Mouse (Mus musculus) limb, embryonic 12.5 days (tissue): ENCODE data around the gene Kmt5b. TPM values are rescaled to one million over a fixed set of nuclear protein-coding genes. Genes with fewer than 3 reads are reported as not detected.

ENCODE experiments used
- ATAC-seq: fragments of 200-750 bp; cut with Nextera tagmentation; 2 replicates; pipeline ENCODE4 v1.8.0; 2017; ENCODE audit warnings: low read depth, moderate TSS enrichment; ENCODE audit not compliant: insufficient number of reproducible peaks, insufficient read depth, low FRiP score, low TSS enrichment
- H3K27ac ChIP-seq: fragments of 300-500 bp; sonication (generic); 2 replicates; pipeline ENCODE4 v1.5.1; 2016; ENCODE audit warnings: mild to moderate bottlenecking, moderate library complexity
- H3K27me3 ChIP-seq: fragments of 300-500 bp; sonication (generic); 2 replicates; pipeline ENCODE4 v1.6.1; 2016; ENCODE audit warnings: mild to moderate bottlenecking, moderate library complexity
- H3K36me3 ChIP-seq: fragments of 300-500 bp; sonication (generic); 2 replicates; pipeline ENCODE4 v1.6.1; 2016; ENCODE audit warnings: mild to moderate bottlenecking, moderate library complexity
- H3K4me1 ChIP-seq: fragments of 300-500 bp; sonication (generic); replicated peaks from 2 replicates; pipeline ENCODE4 v1.6.1; 2016
- H3K4me2 ChIP-seq: fragments of 300-500 bp; sonication (generic); 2 replicates; pipeline ENCODE4 v1.6.1; 2016; ENCODE audit warnings: mild to moderate bottlenecking, moderate library complexity
- H3K4me3 ChIP-seq: fragments of 300-500 bp; sonication (generic); replicated peaks from 2 replicates; pipeline ENCODE4 v1.5.1; 2016; ENCODE audit warnings: mild to moderate bottlenecking
- H3K9ac ChIP-seq: fragments of 300-500 bp; sonication (generic); replicated peaks from 2 replicates; pipeline ENCODE4 v1.6.1; 2016; ENCODE audit warnings: mild to moderate bottlenecking, moderate library complexity
- H3K9me3 ChIP-seq: fragments of 300-500 bp; sonication (generic); 2 replicates; pipeline ENCODE4 v1.6.1; 2016; ENCODE audit warnings: mild to moderate bottlenecking, moderate library complexity
- WGBS: fragments of 180-500 bp; shearing (Covaris S2); methylation state at CpG from one replicate; pipeline ENCODE4 v1.1.7; 2016; 5-methylcytosine and 5-hydroxymethylcytosine counted together
- polyA plus RNA-seq: library from polyadenylated mRNA; unstranded; fragments of >200 nt; fragmentation: Nextera tagmentation; extraction: Ambion mirVana; gene quantifications from 2 replicates; pipeline ENCODE4 v1.2.1, GENCODE M21; 2016

The Kmt5b gene
- polyA plus RNA-seq, 1 experiment from 2014 or later, result 44.2 TPM

DNA sequence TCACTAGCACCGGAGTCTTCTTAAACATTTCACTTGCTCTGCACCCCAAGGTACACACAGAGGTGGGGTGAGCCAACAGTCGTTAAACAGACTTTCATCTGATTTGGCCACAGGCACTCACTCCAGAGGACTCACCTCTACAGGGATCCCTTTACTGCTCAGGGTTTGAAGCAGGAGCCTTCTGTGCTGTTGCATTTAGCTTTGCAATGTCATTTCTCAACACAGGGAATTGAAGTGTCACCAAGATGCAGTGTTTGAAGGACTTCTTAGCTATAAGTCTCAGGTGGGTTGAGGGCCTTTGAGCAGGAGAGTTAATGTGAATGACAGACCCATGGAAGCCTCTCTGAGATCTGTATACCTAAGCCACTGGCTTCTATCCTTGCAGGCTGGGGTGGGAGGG is 76.4 kb downstream of the Kmt5b start:
- H3K27ac ChIP-seq, result no peak overlapping the region
- no peaks in the 10 kb centered on the region for H3K9me3 ChIP-seq
- H3K4me2 ChIP-seq, result no peak overlapping the region
- H3K4me3 ChIP-seq, result no peak overlapping the region
- H3K36me3 ChIP-seq, result no peaks in the 10 kb centered on the region
- no peak overlapping the region for H3K9ac ChIP-seq
- peaks cover 9% of the 10 kb centered on the region; the same call in 1 of the 2 replicates for H3K27me3 ChIP-seq
- 74% methylated on average over 2 of the region's 2 CpGs for WGBS
- ATAC-seq, result no peak
- peaks cover 5% of the 10 kb centered on the region; the same call in 1 of the 2 replicates for H3K4me1 ChIP-seq

GRCm38 (mm10) chr19:3844836-3845235 is 77.6 kb downstream of the Kmt5b start:
- peaks cover 12% of the 10 kb centered on the region; the same call in 1 of the 2 replicates for H3K27me3 ChIP-seq
- no peak for ATAC-seq
- no peaks in the 10 kb centered on the region for H3K36me3 ChIP-seq
- H3K27ac ChIP-seq, result no peak overlapping the region
- H3K4me3 ChIP-seq, result no peak overlapping the region
- H3K4me1 ChIP-seq, result peaks cover 8% of the 10 kb centered on the region; the same call in 1 of the 2 replicates
- H3K9ac ChIP-seq, result no peak overlapping the region
- H3K9me3 ChIP-seq, result no peaks in the 10 kb centered on the region
- 80% methylated on average over 1 of the region's 1 CpGs for WGBS
- H3K4me2 ChIP-seq, result no peak overlapping the region

DNA sequence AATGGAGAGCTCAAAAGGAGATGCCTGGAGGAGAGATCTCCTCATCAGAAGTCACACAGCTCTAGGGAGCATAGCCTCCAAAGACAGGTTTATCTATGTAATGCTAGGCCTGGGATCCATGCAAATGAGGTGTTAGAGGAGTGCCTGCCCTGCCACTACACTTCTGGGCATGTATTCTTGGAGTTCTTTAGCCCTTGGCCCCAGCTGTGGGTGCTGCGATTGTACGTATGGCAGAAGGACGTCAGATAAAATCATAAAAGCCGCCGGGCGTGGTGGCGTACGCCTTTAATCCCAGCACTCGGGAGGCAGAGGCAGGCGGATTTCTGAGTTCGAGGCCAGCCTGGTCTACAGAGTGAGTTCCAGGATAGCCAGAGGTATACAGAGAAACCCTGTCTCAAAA is 78.1 kb downstream of the Kmt5b start:
- Histone ChIP-seq H3K9me3 (no peaks in the 10 kb centered on the region), H3K27me3 (peaks cover 15% of the 10 kb centered on the region; the same call in 1 of the 2 replicates), H3K27ac (no peak overlapping the region), H3K4me1 (peaks cover 8% of the 10 kb centered on the region; the same call in 1 of the 2 replicates), H3K36me3 (no peaks in the 10 kb centered on the region), H3K4me3 (no peak overlapping the region), H3K9ac (no peak overlapping the region), H3K4me2 (no peak overlapping the region)
- WGBS, result 94% methylated on average over 11 of the region's 11 CpGs
- no peak for ATAC-seq

GRCm38 (mm10) chr19:3845803-3846406 is 78.7 kb downstream of the Kmt5b start:
- no peak overlapping the region for H3K9ac ChIP-seq
- H3K4me1 ChIP-seq, result peaks cover 11% of the 10 kb centered on the region
- H3K4me2 ChIP-seq, result no peak overlapping the region
- no peaks in the 10 kb centered on the region for H3K9me3 ChIP-seq
- no peak overlapping the region for H3K27ac ChIP-seq
- H3K27me3 ChIP-seq, result peaks cover 15% of the 10 kb centered on the region; the same call in 1 of the 2 replicates
- 69% methylated on average over 1 of the region's 1 CpGs for WGBS
- H3K36me3 ChIP-seq, result no peaks in the 10 kb centered on the region
- ATAC-seq, result no peak
- H3K4me3 ChIP-seq, result no peak overlapping the region

GRCm38 (mm10) chr19:3846676-3847604 is 79.7 kb downstream of the Kmt5b start:
- 79% methylated on average over 10 of the region's 10 CpGs for WGBS

GRCm38 (mm10) chr19:3847711-3848110 is 80.5 kb downstream of the Kmt5b start:
- H3K4me3 ChIP-seq, result no peak overlapping the region
- H3K4me2 ChIP-seq, result no peak overlapping the region
- H3K36me3 ChIP-seq, result no peaks in the 10 kb centered on the region
- H3K27me3 ChIP-seq, result peaks cover 15% of the 10 kb centered on the region; the same call in 1 of the 2 replicates
- no peak overlapping the region for H3K27ac ChIP-seq
- no peak overlapping the region for H3K9ac ChIP-seq
- no peak for ATAC-seq
- WGBS, result 85% methylated on average over 5 of the region's 5 CpGs
- H3K4me1 ChIP-seq, result peaks cover 15% of the 10 kb centered on the region
- no peaks in the 10 kb centered on the region for H3K9me3 ChIP-seq

More at GRCm38 (mm10) chr19:3846676-3847604, 79.7 kb downstream of the Kmt5b start:
- no peak overlapping the region for H3K9ac ChIP-seq
- H3K4me1 ChIP-seq, result peaks cover 15% of the 10 kb centered on the region
- H3K36me3 ChIP-seq, result no peaks in the 10 kb centered on the region
- H3K27ac ChIP-seq, result no peak overlapping the region
- no peaks in the 10 kb centered on the region for H3K9me3 ChIP-seq
- peaks cover 15% of the 10 kb centered on the region; the same call in 1 of the 2 replicates for H3K27me3 ChIP-seq
- ATAC-seq, result no peak
- no peak overlapping the region for H3K4me2 ChIP-seq
- no peak overlapping the region for H3K4me3 ChIP-seq

DNA sequence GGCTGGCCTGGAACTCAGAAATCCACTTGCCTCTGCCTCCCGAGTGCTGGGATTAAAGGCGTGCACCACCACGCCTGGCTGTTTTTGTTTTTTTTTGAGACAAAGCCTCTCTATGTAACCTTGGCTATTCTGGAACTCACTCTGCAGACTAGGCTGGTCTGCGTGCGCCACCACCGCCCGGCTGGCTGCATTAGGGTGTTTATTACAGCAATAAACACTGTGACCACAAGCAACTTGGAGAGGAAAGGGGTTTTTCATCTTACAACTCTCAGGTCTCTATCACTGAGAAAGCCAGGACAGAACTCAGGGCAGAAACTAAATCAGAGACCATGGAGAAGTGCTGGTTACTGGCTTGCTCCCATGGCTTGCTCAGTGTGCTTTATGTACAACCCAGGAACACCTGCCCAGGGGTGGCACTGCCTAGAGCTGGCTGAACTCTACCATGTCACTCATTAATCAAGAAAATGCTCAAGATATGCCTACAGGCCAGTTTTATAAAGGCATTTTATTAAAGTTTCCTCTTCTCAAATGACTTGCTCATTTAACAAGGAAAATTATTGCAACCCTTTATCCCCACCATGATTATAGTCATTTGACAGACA is 81.1 kb downstream of the Kmt5b start:
- Histone ChIP-seq H3K4me3 (no peak overlapping the region), H3K9ac (no peak overlapping the region), H3K27ac (no peak overlapping the region), H3K9me3 (no peaks in the 10 kb centered on the region), H3K4me2 (no peak overlapping the region), H3K4me1 (peaks cover 17% of the 10 kb centered on the region), H3K27me3 (peaks cover 15% of the 10 kb centered on the region; the same call in 1 of the 2 replicates), H3K36me3 (no peaks in the 10 kb centered on the region)
- 24% methylated on average over 7 of the region's 7 CpGs for whole genome bisulfite sequencing
- no peak for ATAC-seq

DNA sequence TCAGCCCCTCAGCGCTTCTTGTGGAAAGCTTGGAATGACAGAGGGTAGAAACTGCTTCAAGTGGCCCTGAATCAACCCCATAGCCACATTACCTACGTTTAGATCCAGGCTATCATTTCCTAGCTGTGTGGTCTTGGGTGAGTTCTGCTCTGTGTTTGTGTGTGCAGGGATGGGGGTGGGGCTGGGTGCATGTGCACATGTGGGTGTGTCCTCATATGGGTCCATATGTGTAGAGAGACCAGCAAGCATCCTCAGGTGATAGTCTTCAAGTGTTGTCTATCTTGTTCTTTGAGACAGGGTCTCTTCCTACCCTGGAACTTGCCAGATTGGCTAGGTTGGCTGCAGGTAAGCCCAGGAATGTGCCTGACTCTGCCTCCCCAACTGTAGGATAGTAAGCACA is 82.0 kb downstream of the Kmt5b start:
- peaks cover 8% of the 10 kb centered on the region; the same call in 1 of the 2 replicates for H3K27me3 ChIP-seq
- H3K4me1 ChIP-seq, result peaks cover 21% of the 10 kb centered on the region
- WGBS, result 97% methylated on average over 2 of the region's 2 CpGs
- H3K36me3 ChIP-seq, result no peaks in the 10 kb centered on the region
- H3K9ac ChIP-seq, result no peak overlapping the region
- no peak overlapping the region for H3K4me3 ChIP-seq
- ATAC-seq, result no peak
- H3K27ac ChIP-seq, result no peak overlapping the region
- H3K9me3 ChIP-seq, result no peaks in the 10 kb centered on the region
- H3K4me2 ChIP-seq, result no peak overlapping the region

- WGBS, result 50% methylated on average over 5 of the region's 5 CpGs
- ATAC-seq, result no peak
- Histone ChIP-seq H3K27me3 (peaks cover 8% of the 10 kb centered on the region; the same call in 1 of the 2 replicates), H3K36me3 (no peaks in the 10 kb centered on the region), H3K4me3 (no peak overlapping the region), H3K4me2 (no peak overlapping the region), H3K4me1 (peaks cover 22% of the 10 kb centered on the region), H3K9ac (no peak overlapping the region), H3K9me3 (no peaks in the 10 kb centered on the region), H3K27ac (no peak overlapping the region)
Measured at GRCm38 (mm10) chr19:3850076-3850475, 82.9 kb downstream of the Kmt5b start.

- Histone ChIP-seq H3K27ac (no peak overlapping the region), H3K4me3 (peak overlapping the region; percentile 79), H3K9me3 (no peaks in the 10 kb centered on the region), H3K9ac (peak overlapping the region; percentile 88), H3K36me3 (no peaks in the 10 kb centered on the region), H3K27me3 (peaks cover 8% of the 10 kb centered on the region; the same call in 1 of the 2 replicates), H3K4me2 (peak overlapping the region; percentile 70), H3K4me1 (peaks cover 31% of the 10 kb centered on the region)
- 6% methylated on average over 19 of the region's 19 CpGs for WGBS
- ATAC-seq, result peak; percentile 10; the same call in 1 of the 2 replicates
Measured at GRCm38 (mm10) chr19:3850847-3851469, 83.7 kb downstream of the Kmt5b start.
